Mouse (Mus musculus) mesoderm, embryonic 11.5 days (tissue): ENCODE measurements at regions not wholly inside any gene's neighbourhood (a gene's known extent, or its start where the extent isn't known, plus 50 kb on each side); places are given as distances from the start of the nearest gene placed in this dataset.

Experiments
- DNase-seq: peaks from one replicate; pipeline ENCODE4 v3.0.0-alpha.2; 2012; ENCODE audit warnings: low read depth, low spot score

DNA sequence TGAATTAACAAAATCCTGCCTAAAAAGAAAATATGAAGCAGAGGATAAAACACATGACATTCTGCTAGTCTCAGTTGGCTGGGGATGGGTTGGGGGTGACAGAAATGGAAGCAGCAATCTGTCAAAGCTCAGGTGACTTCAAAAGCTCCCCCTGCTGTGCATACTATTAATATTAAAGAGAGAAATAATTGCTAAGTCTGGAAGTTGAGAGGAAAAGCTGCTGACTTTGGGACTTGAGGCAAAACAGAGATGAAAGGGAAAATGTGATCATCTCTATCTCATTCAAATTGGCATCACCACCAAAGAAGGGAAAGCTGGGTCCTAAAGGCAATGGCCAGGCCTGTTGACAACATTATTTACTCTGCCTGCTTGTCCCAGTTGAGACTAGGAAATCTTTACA, 90.8 kb downstream of the Rpe65 start:
- DNase-seq, result no peak

DNA sequence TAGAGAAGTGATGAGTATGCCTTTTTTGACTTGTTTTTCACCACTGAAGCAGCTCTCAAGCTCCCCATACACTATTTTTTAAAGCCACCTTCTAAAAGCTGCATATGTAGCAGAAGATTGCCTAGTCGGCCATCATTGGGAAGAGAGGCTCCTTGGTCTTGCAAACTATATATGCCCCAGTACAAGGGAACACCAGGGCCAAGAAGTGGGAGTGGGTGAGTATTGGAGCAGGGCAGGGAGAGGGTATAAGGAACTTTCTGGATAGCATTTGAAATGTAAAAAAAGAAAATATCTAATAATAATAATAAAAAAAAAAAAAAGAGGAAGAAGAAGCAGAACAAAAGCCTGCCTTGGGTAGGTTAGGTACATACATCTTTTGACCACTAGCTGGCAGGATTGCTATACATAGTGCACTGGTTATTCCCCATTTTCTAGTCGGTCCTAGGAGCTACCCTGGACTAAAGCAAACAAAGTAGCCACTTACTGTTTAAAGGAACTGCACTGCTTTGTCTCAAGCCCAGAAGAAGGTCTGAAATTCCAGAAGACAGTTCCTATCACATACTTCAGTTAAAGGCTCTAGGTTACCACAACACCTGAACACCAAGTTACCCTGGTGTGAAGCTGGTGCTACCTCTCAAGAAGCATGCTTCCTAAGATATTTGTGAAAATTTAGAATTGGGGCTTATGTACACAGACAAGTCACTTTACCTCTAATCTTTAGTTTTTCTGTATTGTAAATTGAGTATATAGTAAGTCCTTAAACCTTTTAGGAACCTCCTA, 114.9 kb upstream of the Wls start:
- DNase-seq, result peak; percentile 35

DNA sequence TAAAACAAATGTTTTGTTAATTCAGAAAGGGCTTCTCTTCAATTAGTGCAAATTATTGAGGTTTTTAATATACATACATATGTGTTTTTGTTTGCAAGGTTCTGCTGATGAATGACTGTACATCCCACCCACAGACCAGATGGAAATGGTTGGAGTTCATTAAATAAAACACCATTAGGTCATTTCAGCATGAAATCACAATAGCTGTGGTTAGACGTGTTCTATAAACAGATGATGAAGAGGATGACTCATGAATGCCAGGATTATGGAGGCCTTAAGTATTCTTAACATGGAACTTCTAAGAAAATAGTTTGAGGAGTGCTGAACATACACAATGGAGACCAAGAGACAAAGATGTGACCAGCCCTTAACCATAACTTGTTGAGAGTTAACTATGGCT, 107.3 kb upstream of the Wls start:
- no peak for DNase-seq

DNA sequence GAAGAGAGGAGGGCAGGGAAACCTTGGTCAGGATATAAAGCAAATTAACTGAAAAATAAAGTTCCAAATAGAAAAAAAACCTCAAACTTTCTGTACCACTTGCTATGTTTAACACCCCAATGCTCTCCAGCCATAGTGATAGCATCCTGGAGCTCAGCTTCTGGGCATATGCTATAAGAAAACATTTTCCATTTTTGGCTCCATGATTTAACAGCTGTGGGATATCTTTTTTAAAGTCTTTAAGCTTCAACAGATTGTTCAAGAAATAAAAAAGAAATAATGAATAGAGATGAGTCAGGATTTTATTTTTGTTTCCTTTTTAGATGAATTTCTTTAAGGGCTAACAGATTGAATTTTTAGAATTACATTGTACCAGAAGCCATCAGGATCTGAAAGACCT, 106.3 kb upstream of the Wls start:
- no peak for DNase-seq

DNA sequence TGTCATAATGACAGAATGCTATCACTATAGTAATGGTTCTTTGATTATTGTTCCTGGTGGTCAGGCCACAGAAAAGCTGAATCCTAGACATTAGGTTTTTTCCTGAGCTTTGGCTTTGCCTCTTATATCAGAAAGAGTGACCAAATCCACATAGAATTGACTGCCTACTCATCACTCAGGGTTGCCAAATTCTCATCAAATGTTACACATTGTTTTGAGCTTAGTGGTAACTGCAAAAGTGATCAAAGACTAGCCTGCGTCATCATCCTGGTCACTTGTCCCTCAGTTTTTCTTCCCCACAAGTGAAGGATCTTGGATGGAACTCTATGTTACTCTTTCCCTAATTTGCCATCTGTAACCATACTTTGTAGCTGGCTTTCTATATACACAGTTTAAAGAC, 104.9 kb upstream of the Wls start:
- no peak for DNase-seq

DNA sequence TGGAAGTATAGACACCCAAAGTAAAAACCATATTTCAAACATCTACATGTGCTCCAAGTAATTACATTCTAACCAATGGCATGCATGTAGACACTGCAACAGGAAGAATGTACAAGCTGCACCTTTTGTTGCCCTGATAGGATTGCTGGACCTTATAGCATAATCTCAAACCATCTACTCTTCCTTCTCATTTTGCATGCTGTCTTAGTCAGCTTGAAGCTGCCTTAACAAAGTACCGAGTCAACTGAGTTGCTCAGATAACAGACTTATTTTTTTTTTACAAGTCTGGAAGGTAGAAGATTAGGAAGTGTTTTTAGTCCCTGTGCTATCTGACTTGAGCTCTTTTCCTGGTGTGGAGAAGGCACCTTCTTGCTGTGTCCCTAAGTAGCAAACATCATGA, 103.4 kb upstream of the Wls start:
- DNase-seq, result no peak

DNA sequence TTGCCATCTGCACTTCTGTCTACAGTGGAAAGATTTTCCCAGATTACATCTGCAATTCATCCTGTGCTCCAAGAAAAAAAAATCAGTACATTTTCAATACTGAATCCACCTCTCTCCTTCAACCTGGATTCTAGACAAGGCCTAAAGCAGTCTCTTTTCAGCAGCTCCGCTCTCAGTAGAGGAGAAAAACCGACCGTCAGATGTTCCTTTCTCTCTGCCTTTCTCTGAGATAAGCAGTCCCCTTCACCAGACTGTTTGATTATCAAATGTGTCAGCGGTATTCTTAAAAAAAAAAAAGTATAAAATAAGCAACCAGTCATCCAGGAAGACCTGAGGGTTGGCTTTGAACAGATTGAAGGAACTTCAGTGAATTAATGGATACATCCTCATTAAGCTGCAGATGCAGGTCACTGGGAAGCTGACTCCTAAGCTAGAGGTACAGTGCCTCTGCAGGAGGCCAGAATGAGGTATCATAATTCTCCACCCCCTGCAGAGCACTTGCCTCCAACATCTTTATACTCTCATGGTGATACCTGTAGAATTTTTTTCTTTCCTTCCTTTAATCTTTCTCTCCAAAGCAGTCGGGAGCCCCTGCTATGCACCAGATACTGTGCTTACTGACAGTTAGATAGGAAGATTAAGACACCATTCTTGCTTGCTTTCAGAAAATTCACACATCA, 98.7 kb upstream of the Wls start:
- DNase-seq, result no peak

DNA sequence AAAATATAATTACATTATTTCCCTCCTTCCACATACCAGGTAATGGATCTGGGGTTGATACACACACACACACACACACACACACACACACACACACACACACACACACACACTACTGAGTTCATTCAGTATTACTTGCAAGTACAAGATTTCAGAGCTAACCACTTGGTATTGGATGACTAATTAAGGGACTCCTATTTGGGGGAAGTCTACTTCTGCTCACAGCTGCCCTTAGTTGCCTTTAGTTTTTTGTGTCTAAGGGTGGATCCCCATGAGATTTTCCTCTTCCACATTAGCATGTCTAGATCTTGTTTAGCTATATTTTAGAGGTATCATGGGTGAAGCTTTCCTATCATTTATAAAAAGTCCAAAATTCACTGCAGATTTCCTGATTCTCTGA, 97.7 kb upstream of the Wls start:
- no peak for DNase-seq

DNA sequence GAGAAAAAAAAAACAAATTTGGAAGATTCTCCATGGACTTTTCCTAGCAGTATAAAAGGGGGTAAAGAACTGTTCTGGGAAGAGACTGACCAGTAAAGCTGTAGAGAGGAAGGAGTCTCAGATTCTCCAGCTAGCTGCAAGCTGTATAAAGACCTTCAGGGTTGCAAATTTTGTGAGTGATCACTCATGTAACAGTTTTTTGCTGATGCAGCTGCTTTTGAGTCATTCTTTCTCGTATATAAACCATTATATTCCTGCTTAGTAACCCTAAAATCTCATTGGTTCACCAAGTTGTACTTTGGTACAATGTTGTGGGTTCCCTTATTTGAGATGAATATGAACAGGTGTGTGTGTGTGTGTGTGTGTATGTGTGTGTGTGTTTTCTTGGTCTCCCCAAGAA, 79.7 kb upstream of the Wls start:
- no peak for DNase-seq

DNA sequence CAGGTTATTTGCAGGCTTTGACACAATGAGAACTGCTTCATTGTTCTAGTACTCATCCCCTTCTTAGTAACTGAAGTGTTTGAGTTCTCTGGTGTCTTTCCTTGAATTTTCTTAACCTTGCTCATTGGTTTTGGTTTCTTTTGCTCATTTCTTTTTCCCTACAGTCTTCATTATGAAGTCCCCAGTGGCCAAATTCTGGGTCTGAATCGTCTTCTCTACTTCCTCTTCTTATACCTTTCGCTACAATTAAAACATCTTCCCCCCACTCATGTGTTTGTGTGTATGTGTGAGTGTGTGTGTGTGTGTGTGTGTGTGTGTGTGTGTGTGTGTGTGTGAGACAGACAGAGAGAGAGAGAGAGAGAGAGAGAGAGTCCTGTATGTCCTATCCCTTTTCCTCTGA, 79.2 kb upstream of the Wls start:
- no peak for DNase-seq

DNA sequence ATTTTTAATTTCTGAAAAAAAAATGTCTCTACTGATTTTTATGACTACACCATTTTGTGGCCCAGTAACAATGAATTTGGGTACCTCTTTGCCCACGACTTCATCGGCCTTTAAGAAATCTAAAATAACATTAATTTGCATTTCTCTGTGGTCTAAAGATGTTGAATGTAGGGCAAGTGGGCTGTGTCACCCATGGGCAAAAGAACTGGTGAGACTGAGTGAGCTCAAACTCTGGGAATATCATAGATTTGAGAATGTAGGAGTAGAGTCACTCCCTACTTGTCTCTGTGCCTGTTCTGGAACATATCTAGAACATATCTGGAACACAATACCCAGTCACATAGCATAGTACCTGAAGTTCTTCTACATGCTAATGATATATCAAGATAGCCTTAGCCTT, 78.5 kb upstream of the Wls start:
- DNase-seq, result no peak

DNA sequence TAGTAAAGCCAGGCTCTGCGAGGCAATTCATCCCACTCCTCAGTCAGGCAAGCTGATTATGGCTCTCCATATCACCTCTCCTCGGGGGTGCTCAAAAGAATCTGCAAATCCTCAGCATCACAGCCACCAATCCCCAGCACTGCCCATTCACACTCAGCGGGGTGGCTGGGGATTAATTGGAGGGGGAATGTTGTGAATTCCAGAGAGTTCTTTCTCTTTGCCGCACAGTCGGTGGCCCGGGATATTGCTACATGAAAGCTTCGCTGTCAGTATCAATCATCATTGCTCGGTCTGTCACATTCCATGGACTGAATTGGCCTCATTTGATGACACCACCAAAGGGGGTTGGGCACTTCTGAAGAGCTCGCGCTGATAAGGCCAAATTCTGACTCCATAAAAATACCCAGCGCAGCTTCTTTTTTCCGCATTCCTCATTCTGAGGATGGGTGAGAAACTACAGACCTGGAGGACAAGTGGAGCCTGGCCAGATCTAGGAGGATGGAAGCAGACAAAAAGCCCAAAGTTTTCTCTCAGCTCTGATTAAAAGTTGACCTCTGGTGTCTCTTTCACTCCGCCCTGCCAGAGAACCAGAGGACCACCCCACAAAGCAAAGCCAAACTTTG, 57.1 kb upstream of the Wls start:
- peak; percentile 77 for DNase-seq

DNA sequence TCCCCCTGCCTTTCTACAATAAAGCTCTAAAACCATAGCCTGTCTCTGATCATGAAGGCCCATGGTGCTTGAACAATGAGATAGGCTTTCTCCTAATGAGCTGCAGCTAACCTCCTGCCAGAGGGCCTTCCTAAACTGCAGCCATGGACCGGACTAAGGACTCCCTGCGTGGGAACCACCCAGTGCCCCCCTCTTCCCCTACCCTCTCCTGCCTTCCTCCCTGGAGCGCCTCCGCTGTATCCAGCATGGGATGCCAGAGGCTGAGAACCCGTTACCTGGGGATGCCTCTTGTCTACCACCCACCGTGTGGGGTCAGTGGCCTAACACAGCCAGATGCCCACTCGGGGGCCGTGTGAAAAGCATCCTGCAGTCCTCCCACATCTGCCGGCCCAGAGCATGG, 51.7 kb upstream of the Wls start:
- no peak for DNase-seq
